Mouse (Mus musculus): ENCODE data around the gene Fam89b. TPM values are rescaled to one million over a fixed set of nuclear protein-coding genes. Genes with fewer than 3 reads are reported as not detected.

Fam89b gene
- polyA plus RNA-seq, 1 experiment from 2014 or later, result 39.8 TPM

GRCm38 (mm10) chr19:5723934-5724548 lies 5.4 kb downstream of the Fam89b start:
- Histone ChIP-seq H3K36me3 (replicated peaks) (peaks cover 56% of the 10 kb centered on the region), H3K4me2 (peak overlapping the region; percentile 96), H3K4me3 (replicated peaks) (peak overlapping the region; percentile 94), H3K9me3 (replicated peaks) (no peaks in the 10 kb centered on the region), H3K4me1 (replicated peaks) (peaks cover 87% of the 10 kb centered on the region), H3K27ac (replicated peaks) (peak overlapping the region; percentile 98), H3K27me3 (no peaks in the 10 kb centered on the region), H3K9ac (peak overlapping the region; percentile 98)
- 13% methylated on average over 4 of the region's 4 CpGs for WGBS (ENCODE audit: insufficient replicate concordance)
- no peak for ATAC-seq (ENCODE audit: insufficient read depth)

- Histone ChIP-seq H3K4me3 (replicated peaks) (peak overlapping the region; percentile 94), H3K9me3 (replicated peaks) (no peaks in the 10 kb centered on the region), H3K36me3 (replicated peaks) (peaks cover 65% of the 10 kb centered on the region), H3K27me3 (no peaks in the 10 kb centered on the region), H3K27ac (replicated peaks) (peak overlapping the region; percentile 98), H3K4me1 (replicated peaks) (peaks cover 84% of the 10 kb centered on the region), H3K4me2 (peak overlapping the region; percentile 96), H3K9ac (peak overlapping the region; percentile 98)
- 32% methylated on average over 7 of the region's 7 CpGs for WGBS (ENCODE audit: insufficient replicate concordance)
- ATAC-seq (ENCODE audit: insufficient read depth), result peak; percentile 71
Measured at GRCm38 (mm10) chr19:5722848-5723425, 6.5 kb downstream of the Fam89b start.

GRCm38 (mm10) chr19:5721233-5721632 lies 8.2 kb downstream of the Fam89b start:
- H3K4me2 ChIP-seq, result peak overlapping the region; percentile 96
- peak overlapping the region; percentile 15; the same call in 1 of the 2 replicates for H3K9ac ChIP-seq
- H3K4me3 ChIP-seq (replicated peaks), result 0 out of 2 replicates have a peak overlapping the region, but pooled peaks have one; percentile 3
- H3K4me1 ChIP-seq (replicated peaks), result peaks cover 87% of the 10 kb centered on the region
- H3K36me3 ChIP-seq (replicated peaks), result peaks cover 81% of the 10 kb centered on the region
- 92% methylated on average over 6 of the region's 6 CpGs for WGBS (ENCODE audit: insufficient replicate concordance)
- H3K27ac ChIP-seq (replicated peaks), result peak overlapping the region; percentile 98
- H3K27me3 ChIP-seq, result no peaks in the 10 kb centered on the region
- ATAC-seq (ENCODE audit: insufficient read depth), result no peak
- H3K9me3 ChIP-seq (replicated peaks), result no peaks in the 10 kb centered on the region

DNA sequence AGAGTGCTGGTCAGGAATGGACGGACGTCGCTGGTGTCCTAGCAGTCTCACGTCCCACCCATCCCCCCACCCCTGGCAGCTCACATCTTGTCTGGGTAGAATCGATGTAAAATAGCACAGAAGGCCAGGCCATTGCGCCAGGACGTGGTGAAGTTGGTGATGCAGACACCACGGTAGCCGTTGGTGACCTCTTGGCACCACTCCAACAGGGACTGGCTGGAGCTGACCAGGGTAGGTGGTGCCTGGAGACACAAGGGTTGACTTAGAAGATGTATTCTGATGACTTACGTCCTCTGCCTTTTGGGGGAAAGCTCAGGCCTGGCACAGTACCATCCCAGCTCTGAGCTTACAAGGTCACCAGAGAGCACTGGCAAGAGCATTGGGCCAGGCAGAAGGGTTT lies 12.5 kb downstream of the Fam89b start:
- Histone ChIP-seq H3K36me3 (replicated peaks) (peaks cover 100% of the 10 kb centered on the region), H3K27ac (replicated peaks) (no peak overlapping the region), H3K4me2 (peak overlapping the region; percentile 4; the same call in 1 of the 2 replicates), H3K9ac (no peak overlapping the region), H3K9me3 (replicated peaks) (no peaks in the 10 kb centered on the region), H3K27me3 (no peaks in the 10 kb centered on the region), H3K4me1 (replicated peaks) (peaks cover 97% of the 10 kb centered on the region), H3K4me3 (replicated peaks) (no peak overlapping the region)
- WGBS (ENCODE audit: insufficient replicate concordance), result 78% methylated on average over 10 of the region's 10 CpGs
- no peak for ATAC-seq (ENCODE audit: insufficient read depth)

DNA sequence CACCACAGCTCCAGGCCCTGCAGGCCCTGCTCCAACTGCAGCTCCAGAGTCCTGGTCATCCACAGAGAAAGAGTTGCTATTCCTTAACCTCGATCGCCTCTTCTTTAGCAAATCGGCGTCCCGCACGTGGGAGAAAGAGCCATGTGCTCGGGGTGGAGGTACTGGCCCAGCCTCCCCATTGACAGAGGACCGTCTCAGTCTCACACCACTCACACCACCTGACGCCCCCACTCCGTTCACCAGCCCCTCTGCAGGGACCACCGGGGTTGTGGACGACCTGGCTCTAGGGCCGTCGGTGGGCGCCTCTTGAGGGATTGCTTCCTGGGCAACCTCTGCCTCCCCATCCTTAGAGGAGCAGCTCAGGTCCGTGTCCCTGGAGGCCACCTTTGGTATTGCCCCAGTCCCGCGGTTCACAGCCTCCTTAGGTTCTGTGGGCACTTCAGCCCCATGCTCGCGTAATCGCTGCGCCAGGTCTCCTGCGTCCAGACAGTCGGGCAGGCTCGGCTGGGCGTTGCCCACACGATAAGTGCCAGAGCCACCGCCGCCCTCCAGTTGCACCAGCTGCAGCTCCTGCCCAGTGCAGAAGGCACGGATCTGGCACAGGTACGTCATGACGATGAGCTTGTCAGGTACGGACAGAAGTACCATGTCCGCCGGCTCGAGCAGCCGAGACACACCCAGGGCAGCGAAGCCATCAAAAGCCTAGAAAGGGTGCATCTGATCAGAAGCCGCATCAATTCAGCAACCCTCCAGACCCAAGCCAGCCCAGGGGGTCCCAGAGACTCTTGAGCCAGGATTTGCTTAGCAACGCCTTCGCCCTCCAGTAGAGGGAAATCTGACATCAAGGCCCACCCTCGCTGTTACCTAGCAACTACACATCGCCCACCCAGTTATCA lies 13.4 kb downstream of the Fam89b start:
- 74% methylated on average over 43 of the region's 43 CpGs for WGBS (ENCODE audit: insufficient replicate concordance)
- Histone ChIP-seq H3K9ac (no peak overlapping the region), H3K4me2 (peak overlapping the region; percentile 36), H3K4me3 (replicated peaks) (peak overlapping the region; percentile 7; the same call in 1 of the 2 replicates), H3K9me3 (replicated peaks) (no peaks in the 10 kb centered on the region), H3K4me1 (replicated peaks) (peaks cover 97% of the 10 kb centered on the region), H3K27me3 (no peaks in the 10 kb centered on the region), H3K27ac (replicated peaks) (peak overlapping the region; percentile 31), H3K36me3 (replicated peaks) (peaks cover 100% of the 10 kb centered on the region)
- ATAC-seq (ENCODE audit: insufficient read depth), result peak; percentile 33

DNA sequence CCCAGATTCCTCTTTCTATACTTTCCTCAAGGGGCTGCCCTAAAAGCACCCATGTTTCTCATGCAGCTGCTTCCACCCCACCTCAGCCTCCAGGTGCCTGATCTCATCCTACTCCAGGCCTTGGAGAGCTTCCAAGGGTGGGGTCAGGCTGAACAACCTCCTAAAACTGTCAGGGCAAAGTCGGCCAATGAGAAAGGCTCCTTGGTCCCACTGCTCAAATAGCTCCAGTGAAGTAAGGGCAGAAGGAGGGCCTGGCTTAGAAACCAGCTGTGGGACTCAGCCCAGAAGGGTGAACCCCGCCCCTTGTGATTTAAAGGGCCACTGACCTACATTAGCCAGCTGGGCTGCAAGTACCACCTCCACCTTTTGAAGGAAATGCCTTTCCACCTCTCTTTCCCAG lies 15.7 kb downstream of the Fam89b start:
- 17% methylated on average over 2 of the region's 2 CpGs for WGBS (ENCODE audit: insufficient replicate concordance)
- H3K4me2 ChIP-seq, result peak overlapping the region; percentile 38
- H3K9me3 ChIP-seq (replicated peaks), result no peaks in the 10 kb centered on the region
- H3K9ac ChIP-seq, result peak overlapping the region; percentile 0; the same call in 1 of the 2 replicates
- H3K27me3 ChIP-seq, result no peaks in the 10 kb centered on the region
- peaks cover 77% of the 10 kb centered on the region for H3K4me1 ChIP-seq (replicated peaks)
- peak overlapping the region; percentile 31 for H3K27ac ChIP-seq (replicated peaks)
- H3K36me3 ChIP-seq (replicated peaks), result peaks cover 99% of the 10 kb centered on the region
- H3K4me3 ChIP-seq (replicated peaks), result peak overlapping the region; percentile 6; the same call in 1 of the 2 replicates
- ATAC-seq (ENCODE audit: insufficient read depth), result peak; percentile 52

- H3K36me3 ChIP-seq (replicated peaks), result peaks cover 99% of the 10 kb centered on the region
- no peak for ATAC-seq (ENCODE audit: insufficient read depth)
Measured at GRCm38 (mm10) chr19:5713255-5713654, 16.2 kb downstream of the Fam89b start.

GRCm38 (mm10) chr19:5711907-5712460 lies 17.5 kb downstream of the Fam89b start:
- no peak overlapping the region for H3K4me2 ChIP-seq
- H3K4me1 ChIP-seq (replicated peaks), result peaks cover 63% of the 10 kb centered on the region
- H3K4me3 ChIP-seq (replicated peaks), result no peak overlapping the region
- 0 out of 2 replicates have a peak, but pooled peaks have one; percentile 6 for ATAC-seq (ENCODE audit: insufficient read depth)
- WGBS (ENCODE audit: insufficient replicate concordance), result 76% methylated on average over 14 of the region's 14 CpGs
- peaks cover 99% of the 10 kb centered on the region for H3K36me3 ChIP-seq (replicated peaks)
- no peak overlapping the region for H3K9ac ChIP-seq
- no peaks in the 10 kb centered on the region for H3K9me3 ChIP-seq (replicated peaks)
- peak overlapping the region; percentile 31 for H3K27ac ChIP-seq (replicated peaks)
- no peaks in the 10 kb centered on the region for H3K27me3 ChIP-seq

More at GRCm38 (mm10) chr19:5713255-5713654, 16.2 kb downstream of the Fam89b start:
- no peaks in the 10 kb centered on the region for H3K9me3 ChIP-seq (replicated peaks)
- 0 out of 2 replicates have a peak overlapping the region, but pooled peaks have one; percentile 0 for H3K9ac ChIP-seq
- WGBS (ENCODE audit: insufficient replicate concordance), result 57% methylated on average over 5 of the region's 5 CpGs
- peaks cover 73% of the 10 kb centered on the region for H3K4me1 ChIP-seq (replicated peaks)
- H3K4me2 ChIP-seq, result peak overlapping the region; percentile 38
- peak overlapping the region; percentile 31 for H3K27ac ChIP-seq (replicated peaks)
- no peaks in the 10 kb centered on the region for H3K27me3 ChIP-seq
- peak overlapping the region; percentile 6; the same call in 1 of the 2 replicates for H3K4me3 ChIP-seq (replicated peaks)

DNA sequence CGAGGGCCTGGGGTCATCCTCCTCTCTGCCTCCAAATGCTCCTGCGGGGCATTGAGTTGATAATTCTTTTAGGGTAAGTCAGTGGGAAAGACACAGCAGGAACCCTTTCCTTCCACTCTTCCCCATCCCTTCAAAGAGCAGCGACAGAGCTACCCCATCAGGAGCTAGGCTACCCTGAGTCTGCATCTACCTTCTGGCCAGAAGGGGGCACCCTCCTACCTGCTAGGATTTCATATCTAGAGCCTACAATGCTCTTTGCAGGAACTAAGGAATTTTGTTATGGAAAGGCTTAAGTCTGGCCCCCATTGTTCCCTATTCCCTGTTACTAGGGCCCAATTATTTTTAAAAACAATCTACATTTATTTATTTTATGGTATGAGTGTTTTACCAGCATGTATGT lies 18.2 kb downstream of the Fam89b start:
- Histone ChIP-seq H3K4me2 (no peak overlapping the region), H3K4me3 (replicated peaks) (no peak overlapping the region), H3K4me1 (replicated peaks) (peaks cover 62% of the 10 kb centered on the region), H3K9ac (no peak overlapping the region), H3K27ac (replicated peaks) (0 out of 2 replicates have a peak overlapping the region, but pooled peaks have one; percentile 6), H3K9me3 (replicated peaks) (no peaks in the 10 kb centered on the region), H3K36me3 (replicated peaks) (peaks cover 99% of the 10 kb centered on the region), H3K27me3 (no peaks in the 10 kb centered on the region)
- 45% methylated on average over 3 of the region's 3 CpGs for WGBS (ENCODE audit: insufficient replicate concordance)
- no peak for ATAC-seq (ENCODE audit: insufficient read depth)

- Histone ChIP-seq H3K4me1 (replicated peaks) (peaks cover 62% of the 10 kb centered on the region), H3K9ac (no peak overlapping the region), H3K27me3 (no peaks in the 10 kb centered on the region), H3K4me2 (no peak overlapping the region), H3K27ac (replicated peaks) (0 out of 2 replicates have a peak overlapping the region, but pooled peaks have one; percentile 6), H3K4me3 (replicated peaks) (no peak overlapping the region), H3K36me3 (replicated peaks) (peaks cover 97% of the 10 kb centered on the region), H3K9me3 (replicated peaks) (no peaks in the 10 kb centered on the region)
- ATAC-seq (ENCODE audit: insufficient read depth), result no peak
- 94% methylated on average over 8 of the region's 8 CpGs for WGBS (ENCODE audit: insufficient replicate concordance)
Measured at GRCm38 (mm10) chr19:5710581-5710980, 18.9 kb downstream of the Fam89b start.
